In genomic region chr11:100886188-100886740, GRCm38 (mm10) we compare ENCODE assay signal across 17 mouse cellular contexts. TPM values are rescaled to one million over a fixed set of nuclear protein-coding genes. Genes with fewer than 3 reads are reported as not detected.
DNase-seq lines count a peak whose midpoint lies in the region; ATAC-seq and TF ChIP-seq lines count a peak whose summit lies in the region.
"Had no signal": no experiment of that assay in that cellular context is flagged by ENCODE, and none has a peak within 500 bp of the region (broad histone marks: within the 10 kb centered on the region; RNA-seq: fewer than 3 reads in every experiment).

No protein-coding gene starts in this region.

- WGBS in hindbrain, embryonic 10.5 days = 60% methylated on average over 8 of the region's 8 CpGs
- WGBS in hindbrain, postnatal 0 days = 72% methylated on average over 8 of the region's 8 CpGs
- 26% methylated on average over 8 of the region's 8 CpGs for WGBS in intestine, embryonic 15.5 days

- H3K4me1 ChIP-seq in hindbrain, embryonic 10.5 days (replicated peaks) = peaks cover 11% of the 10 kb centered on the region; the same call in 1 of the 2 replicates
- no peaks in the 10 kb centered on the region for H3K4me1 ChIP-seq in hindbrain, postnatal 0 days (ENCODE audit: insufficient read depth, low read length)
- no peaks in the 10 kb centered on the region; the same call in 1 of the 2 replicates for H3K4me1 ChIP-seq in intestine, embryonic 15.5 days (replicated peaks)
- H3K4me1 ChIP-seq: embryonic facial prominence, embryonic 13.5 days; hindbrain, embryonic 12.5 days; limb, embryonic 15.5 days had no signal

- H3K9ac ChIP-seq in hindbrain, postnatal 0 days (replicated peaks; ENCODE audit: low read length) = no peak overlapping the region
- no peak overlapping the region for H3K9ac ChIP-seq in intestine, embryonic 15.5 days
- H3K9ac ChIP-seq: embryonic facial prominence, embryonic 13.5 days; hindbrain, embryonic 12.5 days; limb, embryonic 15.5 days had no signal

- no peak overlapping the region for H3K4me3 ChIP-seq in hindbrain, embryonic 10.5 days
- H3K4me3 ChIP-seq in hindbrain, postnatal 0 days (ENCODE audit: low read length) = no peak overlapping the region
- H3K4me3 ChIP-seq in intestine, embryonic 15.5 days (replicated peaks) = no peak overlapping the region
- H3K4me3 ChIP-seq: embryonic facial prominence, embryonic 13.5 days; heart, adult 2 months; hindbrain, embryonic 12.5 days; limb, embryonic 15.5 days had no signal

- no peaks in the 10 kb centered on the region for H3K27me3 ChIP-seq in hindbrain, embryonic 10.5 days (ENCODE audit: insufficient read depth, poor library complexity, severe bottlenecking)
- no peaks in the 10 kb centered on the region for H3K27me3 ChIP-seq in hindbrain, postnatal 0 days (ENCODE audit: insufficient read depth, low read length)
- H3K27me3 ChIP-seq in intestine, embryonic 15.5 days (replicated peaks) = no peaks in the 10 kb centered on the region
- H3K27me3 ChIP-seq: embryonic facial prominence, embryonic 13.5 days; hindbrain, embryonic 12.5 days; limb, embryonic 15.5 days had no signal

- H3K36me3 ChIP-seq in hindbrain, embryonic 10.5 days = peaks cover 6% of the 10 kb centered on the region; the same call in 1 of the 2 replicates
- H3K36me3 ChIP-seq in hindbrain, postnatal 0 days (ENCODE audit: insufficient read depth, low read length) = peaks cover 23% of the 10 kb centered on the region; the same call in 1 of the 2 replicates
- H3K36me3 ChIP-seq in intestine, embryonic 15.5 days = no peaks in the 10 kb centered on the region

- no peak for TF ChIP-seq CTCF in hindbrain, postnatal 0 days (IDR thresholded peaks at IDR 0.05; ENCODE audit: low read depth)

- no peak overlapping the region for H3K4me2 ChIP-seq in hindbrain, postnatal 0 days (ENCODE audit: low read depth, low read length)
- 0 out of 2 replicates have a peak overlapping the region, but pooled peaks have one; percentile 14 for H3K4me2 ChIP-seq in intestine, embryonic 15.5 days (replicated peaks)
- H3K4me2 ChIP-seq: embryonic facial prominence, embryonic 13.5 days; hindbrain, embryonic 12.5 days; limb, embryonic 15.5 days had no signal

- ATAC-seq in hindbrain, postnatal 0 days = no peak
- ATAC-seq in intestine, embryonic 15.5 days = peak; percentile 83
- ATAC-seq in megakaryocyte progenitor cell, adult 5-6 weeks (replicated peaks; ENCODE audit: poor library complexity) = peak; percentile 64

- no peak for DNase-seq in hindbrain, embryonic 10.5 days (ENCODE audit: low spot score)
- DNase-seq in hindbrain, postnatal 0 days (ENCODE audit: low spot score) = no peak
- DNase-seq in c-Kit-positive CD71-positive TER-119-negative erythroid progenitor cells, embryonic 14.5 days (ENCODE audit: low read depth) = peak; percentile 54
- no peak for DNase-seq in left cerebral cortex, adult 18-20 months (ENCODE audit: low spot score in 2 of 2)
- DNase-seq in adrenal gland, postnatal 10 days = no peak
- no peak for DNase-seq in adrenal gland, adult 18-20 months (ENCODE audit: low spot score in 2 of 2)
- DNase-seq: adrenal gland, postnatal 25 days; cerebellum, adult 18-20 months; heart, adult 2 months; kidney, postnatal 10 days; midbrain, embryonic 14.5 days; right cerebral cortex, postnatal 25 days had no signal

- H3K27ac ChIP-seq in hindbrain, embryonic 10.5 days = peak overlapping the region; percentile 40; the same call in 1 of the 2 replicates
- H3K27ac ChIP-seq in hindbrain, postnatal 0 days = no peak overlapping the region
- H3K27ac ChIP-seq in intestine, embryonic 15.5 days = peak overlapping the region; percentile 57
- H3K27ac ChIP-seq: embryonic facial prominence, embryonic 13.5 days; hindbrain, embryonic 12.5 days; limb, embryonic 15.5 days had no signal

- no peaks in the 10 kb centered on the region for H3K9me3 ChIP-seq in hindbrain, embryonic 10.5 days
- H3K9me3 ChIP-seq in hindbrain, postnatal 0 days (ENCODE audit: low read length) = no peaks in the 10 kb centered on the region
- no peaks in the 10 kb centered on the region for H3K9me3 ChIP-seq in intestine, embryonic 15.5 days
- H3K9me3 ChIP-seq: embryonic facial prominence, embryonic 13.5 days; hindbrain, embryonic 12.5 days; limb, embryonic 15.5 days had no signal

RNA-seq across cellular contexts. Expression of gene Stat5a, which starts 27.1 kb away (rescaled TPM):
- polyA plus RNA-seq in hindbrain, embryonic 10.5 days (2016; fragmentation: Nextera tagmentation; extraction: Ambion mirVana) = 2.0 and 2.8 TPM in 2 replicates
- total RNA-seq in hindbrain, postnatal 0 days (2014; rRNA removed) = 4.1 and 5.5 TPM in 2 replicates
- polyA plus RNA-seq in hindbrain, postnatal 0 days (2015; fragmentation: Nextera tagmentation; extraction: Ambion mirVana) = 2.5 and 3.3 TPM in 2 replicates
- 5.5 and 6.0 TPM in 2 replicates for polyA plus RNA-seq in intestine, embryonic 15.5 days (2015; fragmentation: Nextera tagmentation; extraction: Ambion mirVana)
- total RNA-seq in megakaryocyte progenitor cell, adult 5-6 weeks (2015) = 25.3 and 31.0 TPM in 2 replicates
- total RNA-seq in megakaryocyte progenitor cell, adult 5-6 weeks (2017) = 31.5 and 32.4 TPM in 2 replicates
- 1 to 10 TPM; 1.8 to 2.5 TPM for total RNA-seq in left cerebral cortex, adult 18-20 months (2021)
- 10 to 100 TPM; 37.1 to 52.7 TPM for total RNA-seq in adrenal gland, postnatal 10 days (2021)
- total RNA-seq in adrenal gland, adult 18-20 months (2021) = 10 to 100 TPM; 28.0 to 29.3 TPM

RNA-seq across cellular contexts. Expression of gene Stat5b, which starts 35.7 kb away (rescaled TPM):
- polyA plus RNA-seq in hindbrain, embryonic 10.5 days (2016; fragmentation: Nextera tagmentation; extraction: Ambion mirVana) = 13.6 and 14.8 TPM in 2 replicates
- 21.8 and 25.0 TPM in 2 replicates for total RNA-seq in hindbrain, postnatal 0 days (2014; rRNA removed)
- polyA plus RNA-seq in hindbrain, postnatal 0 days (2015; fragmentation: Nextera tagmentation; extraction: Ambion mirVana) = 12.5 and 12.8 TPM in 2 replicates
- polyA plus RNA-seq in intestine, embryonic 15.5 days (2015; fragmentation: Nextera tagmentation; extraction: Ambion mirVana) = 24.2 and 26.8 TPM in 2 replicates
- 31.1 and 32.2 TPM in 2 replicates for total RNA-seq in megakaryocyte progenitor cell, adult 5-6 weeks (2015)
- total RNA-seq in megakaryocyte progenitor cell, adult 5-6 weeks (2017) = 29.4 and 37.2 TPM in 2 replicates
- 10 to 100 TPM; 26.8 to 28.0 TPM for total RNA-seq in left cerebral cortex, adult 18-20 months (2021)
- 10 to 100 TPM; 60.7 to 72.7 TPM for total RNA-seq in adrenal gland, postnatal 10 days (2021)
- 10 to 100 TPM; 40.1 to 74.3 TPM for total RNA-seq in adrenal gland, adult 18-20 months (2021)

RNA-seq across cellular contexts. Expression of gene Stat3, which starts 53.1 kb away (rescaled TPM):
- polyA plus RNA-seq in hindbrain, embryonic 10.5 days (2016; fragmentation: Nextera tagmentation; extraction: Ambion mirVana) = 21.1 and 31.5 TPM in 2 replicates
- total RNA-seq in hindbrain, postnatal 0 days (2014; rRNA removed) = 49.7 and 56.2 TPM in 2 replicates
- 41.4 and 43.4 TPM in 2 replicates for polyA plus RNA-seq in hindbrain, postnatal 0 days (2015; fragmentation: Nextera tagmentation; extraction: Ambion mirVana)
- polyA plus RNA-seq in intestine, embryonic 15.5 days (2015; fragmentation: Nextera tagmentation; extraction: Ambion mirVana) = 45.8 and 48.9 TPM in 2 replicates
- 38.3 and 38.6 TPM in 2 replicates for total RNA-seq in megakaryocyte progenitor cell, adult 5-6 weeks (2015)
- total RNA-seq in megakaryocyte progenitor cell, adult 5-6 weeks (2017) = 78.6 and 85.3 TPM in 2 replicates
- 10 to 100 TPM; 38.8 to 46.7 TPM for total RNA-seq in left cerebral cortex, adult 18-20 months (2021)
- 10 to 100 TPM; 68.2 to 75.6 TPM for total RNA-seq in adrenal gland, postnatal 10 days (2021)
- total RNA-seq in adrenal gland, adult 18-20 months (2021) = 100 to 1,000 TPM in 1 of 2 experiments, 10 to 100 TPM in 1; 87.0 to 102 TPM
